Mouse (Mus musculus): ENCODE results near the gene Aplp1.

Aplp1 gene

GRCm38 (mm10) chr7:30444971-30445751 lies at the start of gene Aplp1:
Aplp1 (minus strand) TSS chr7:30445535.
- in situ Hi-C loops (cut with MboI; ENCODE audit: unreplicated experiment in 2 of 2) = loop anchor here (5.0 to 10.0 kb wide), 2 partner anchors 32 to 50 kb away; partner anchors contain the start of gene Prodh2 (in 1 of the 2)

- in situ Hi-C loops (cut with MboI; ENCODE audit: unreplicated experiment in 2 of 2) = loop anchor here (5.0 to 10.0 kb wide), 5 partner anchors 49 to 124 kb away; partner anchors contain the start of genes Aplp1 (in 1 of the 2) and Lin37 (in 1 of the 2)
Measured at GRCm38 (mm10) chr7:30493401-30493931, 48.1 kb upstream of the Aplp1 start, which contains the start of gene Prodh2. Prodh2 (plus strand) TSS chr7:30493622.

GRCm38 (mm10) chr7:30492765-30493164 lies 47.4 kb upstream of the Aplp1 start:
- in situ Hi-C loops (cut with MboI; ENCODE audit: unreplicated experiment in 2 of 2) = loop anchor here (5.0 to 10.0 kb wide), 5 partner anchors 48 to 125 kb away; partner anchors contain the start of genes Aplp1 (in 1 of the 2) and Lin37 (in 1 of the 2)

- in situ Hi-C loops (cut with MboI; ENCODE audit: unreplicated experiment in 2 of 2) = loop anchor here (5.0 to 10.0 kb wide), 5 partner anchors 46 to 126 kb away; partner anchors contain the start of genes Aplp1 (in 1 of the 2) and Lin37 (in 1 of the 2)
Measured at GRCm38 (mm10) chr7:30490957-30491307, 45.6 kb upstream of the Aplp1 start.

- in situ Hi-C loops (cut with MboI; ENCODE audit: unreplicated experiment in 2 of 2) = loop anchor here (5.0 to 10.0 kb wide), 5 partner anchors 46 to 127 kb away; partner anchors contain the start of genes Aplp1 (in 1 of the 2) and Lin37 (in 1 of the 2)
Measured at GRCm38 (mm10) chr7:30490251-30490956, 45.1 kb upstream of the Aplp1 start.

- in situ Hi-C loops (cut with MboI; ENCODE audit: unreplicated experiment in 2 of 2) = no loop called here
Measured at GRCm38 (mm10) chr7:30484250-30484649, 38.9 kb upstream of the Aplp1 start.

GRCm38 (mm10) chr7:30477415-30478381 lies 32.4 kb upstream of the Aplp1 start:
- in situ Hi-C loops (cut with MboI; ENCODE audit: unreplicated experiment in 2 of 2) = loop anchor here (5.0 to 10.0 kb wide), 2 partner anchors 35 to 133 kb away; no protein-coding TSS in a partner anchor

GRCm38 (mm10) chr7:30476136-30476535 lies 30.8 kb upstream of the Aplp1 start:
- in situ Hi-C loops (cut with MboI; ENCODE audit: unreplicated experiment in 2 of 2) = loop anchor here (5.0 to 10.0 kb wide), 2 partner anchors 34 to 131 kb away; no protein-coding TSS in a partner anchor

GRCm38 (mm10) chr7:30474999-30475398 lies 29.7 kb upstream of the Aplp1 start:
- in situ Hi-C loops (cut with MboI; ENCODE audit: unreplicated experiment in 2 of 2) = loop anchor here (5.0 to 10.0 kb wide), 4 partner anchors 33 to 130 kb away; no protein-coding TSS in a partner anchor

- in situ Hi-C loops (cut with MboI; ENCODE audit: unreplicated experiment in 2 of 2) = loop anchor here (5.0 to 10.0 kb wide), 3 partner anchors 35 to 128 kb away; no protein-coding TSS in a partner anchor
Measured at GRCm38 (mm10) chr7:30472411-30472810, 27.1 kb upstream of the Aplp1 start.

- in situ Hi-C loops (cut with MboI; ENCODE audit: unreplicated experiment in 2 of 2) = no loop called here
Measured at GRCm38 (mm10) chr7:30464816-30465300, 19.5 kb upstream of the Aplp1 start.

GRCm38 (mm10) chr7:30463996-30464395 lies 18.7 kb upstream of the Aplp1 start:
- in situ Hi-C loops (cut with MboI; ENCODE audit: unreplicated experiment in 2 of 2) = no loop called here

- in situ Hi-C loops (cut with MboI; ENCODE audit: unreplicated experiment in 2 of 2) = no loop called here
Measured at GRCm38 (mm10) chr7:30463568-30463967, 18.2 kb upstream of the Aplp1 start.

GRCm38 (mm10) chr7:30459484-30459883 lies 14.1 kb upstream of the Aplp1 start:
- in situ Hi-C loops (cut with MboI; ENCODE audit: unreplicated experiment in 2 of 2) = no loop called here

GRCm38 (mm10) chr7:30457629-30458330 lies 12.4 kb upstream of the Aplp1 start, which contains the start of the genes Kirrel2 and Nphs1:
Kirrel2 (minus strand) TSS chr7:30457690.
Nphs1 (plus strand) TSS chr7:30458315.
- in situ Hi-C loops (cut with MboI; ENCODE audit: unreplicated experiment in 2 of 2) = no loop called here

- in situ Hi-C loops (cut with MboI; ENCODE audit: unreplicated experiment in 2 of 2) = no loop called here
Measured at GRCm38 (mm10) chr7:30456911-30457628, 11.7 kb upstream of the Aplp1 start.

- in situ Hi-C loops (cut with MboI; ENCODE audit: unreplicated experiment in 2 of 2) = no loop called here
Measured at GRCm38 (mm10) chr7:30456487-30456886, 11.2 kb upstream of the Aplp1 start.

- in situ Hi-C loops (cut with MboI; ENCODE audit: unreplicated experiment in 2 of 2) = no loop called here
Measured at GRCm38 (mm10) chr7:30454259-30454658, 8.9 kb upstream of the Aplp1 start.

Data from v-Abl transformed pro-B cells (cell line).